Mouse (Mus musculus) liver, postnatal 0 days (tissue): ENCODE data around the gene Mbnl2.

Experiments used
- CTCF ChIP-seq: sonication (generic); IDR thresholded peaks from 2 replicates; pipeline ENCODE4 v1.5.1; 2016; ENCODE audit warnings: antibody characterized with exemption, low read depth
- EP300 ChIP-seq: IDR thresholded peaks from 2 replicates; pipeline ENCODE4 v1.6.1; 2016; ENCODE audit warnings: antibody characterized with exemption, low read depth, mild to moderate bottlenecking

DNA sequence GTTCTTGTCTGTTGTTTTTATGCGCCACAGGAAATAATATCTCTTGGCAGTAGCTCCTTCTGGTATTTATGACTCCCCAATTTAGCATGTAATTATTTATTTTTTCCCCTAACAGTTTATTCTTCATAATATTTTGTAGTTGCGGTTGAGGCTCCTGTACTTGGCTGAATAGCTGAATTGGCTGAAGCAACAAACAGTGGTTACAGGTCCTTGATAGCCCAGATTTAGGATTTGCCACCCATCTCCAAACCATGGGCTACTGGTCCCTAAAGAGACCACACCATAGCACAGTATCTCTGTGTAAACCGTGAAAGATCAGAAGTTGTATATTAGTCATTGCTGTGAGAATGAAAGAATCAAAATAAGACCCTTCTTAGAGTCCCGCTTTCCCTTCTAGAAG, 25.3 kb downstream of the Mbnl2 start:
- no peak for TF ChIP-seq CTCF
- no peak for TF ChIP-seq EP300
